ENCODE assay signal across 15 mouse cellular contexts in the genomic region with DNA sequence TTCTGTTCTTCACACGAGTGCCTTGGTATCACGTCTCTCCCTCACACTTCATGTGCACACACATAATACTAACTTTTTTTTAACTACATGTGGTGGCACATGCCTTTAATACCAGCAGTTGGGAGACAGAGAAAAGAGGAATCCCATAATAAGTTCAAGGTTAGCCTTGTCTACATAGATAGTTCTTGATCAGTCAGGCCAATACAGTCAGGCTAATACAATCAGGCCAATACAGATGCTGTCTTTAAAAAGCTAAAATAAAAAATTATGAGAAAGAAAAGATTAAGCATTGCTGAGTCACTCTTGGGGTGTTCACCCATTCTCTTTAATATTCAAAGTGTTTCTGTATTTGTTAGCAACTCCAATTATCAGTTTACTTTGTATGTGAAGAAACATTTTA.
DNase-seq lines count a peak whose midpoint lies in the region; ATAC-seq and TF ChIP-seq lines count a peak whose summit lies in the region.
"Had no signal": no experiment of that assay in that cellular context is flagged by ENCODE, and none has a peak within 500 bp of the region (broad histone marks: within the 10 kb centered on the region; RNA-seq: fewer than 3 reads in every experiment).

No protein-coding gene starts in this region.

- no peaks in the 10 kb centered on the region; the same call in 1 of the 2 replicates for H3K27me3 ChIP-seq in liver, embryonic 12.5 days (replicated peaks)
- no peaks in the 10 kb centered on the region for H3K27me3 ChIP-seq in liver, embryonic 11.5 days (replicated peaks; ENCODE audit: control insufficient read depth, insufficient read depth, low read length)
- no peaks in the 10 kb centered on the region for H3K27me3 ChIP-seq in liver, postnatal 0 days (ENCODE audit: insufficient read depth, low read length)
- H3K27me3 ChIP-seq: embryonic facial prominence, embryonic 12.5 days; forebrain, embryonic 15.5 days; heart, embryonic 13.5 days; hindbrain, embryonic 15.5 days had no signal

- H3K9me3 ChIP-seq in liver, embryonic 12.5 days (replicated peaks), result no peaks in the 10 kb centered on the region
- H3K9me3 ChIP-seq in liver, embryonic 11.5 days (ENCODE audit: control insufficient read depth, low read length), result no peaks in the 10 kb centered on the region
- no peaks in the 10 kb centered on the region for H3K9me3 ChIP-seq in liver, postnatal 0 days (ENCODE audit: low read length)
- H3K9me3 ChIP-seq: embryonic facial prominence, embryonic 12.5 days; forebrain, embryonic 15.5 days; heart, embryonic 13.5 days; hindbrain, embryonic 15.5 days had no signal

- WGBS in liver, embryonic 12.5 days (ENCODE audit: insufficient replicate concordance), result 65% methylated on average over 2 of the region's 2 CpGs
- WGBS in liver, embryonic 11.5 days, result 67% methylated on average over 2 of the region's 2 CpGs
- WGBS in liver, postnatal 0 days (ENCODE audit: insufficient replicate concordance), result 54% methylated on average over 2 of the region's 2 CpGs

- no peak for ATAC-seq in liver, embryonic 12.5 days
- ATAC-seq in liver, embryonic 11.5 days (replicated peaks; ENCODE audit: low FRiP score), result no peak
- ATAC-seq in liver, postnatal 0 days, result peak; percentile 21
- ATAC-seq: forebrain, embryonic 15.5 days had no signal

- no peak for TF ChIP-seq EP300 in liver, postnatal 0 days (IDR thresholded peaks at IDR 0.05; ENCODE audit: low read depth)

- H3K27ac ChIP-seq in liver, embryonic 12.5 days, result 0 out of 2 replicates have a peak overlapping the region, but pooled peaks have one; percentile 2
- H3K27ac ChIP-seq in liver, embryonic 11.5 days (ENCODE audit: low read depth, low read length), result no peak overlapping the region
- H3K27ac ChIP-seq in brown adipose tissue, adult 24 weeks (replicated peaks; ENCODE audit: low read depth, low read length), result peak overlapping the region; percentile 64
- no peak overlapping the region for H3K27ac ChIP-seq in liver, postnatal 0 days (ENCODE audit: low read depth)
- H3K27ac ChIP-seq: embryonic facial prominence, embryonic 12.5 days; forebrain, embryonic 15.5 days; heart, embryonic 13.5 days; hindbrain, embryonic 15.5 days had no signal

- no peak overlapping the region for H3K4me3 ChIP-seq in liver, embryonic 12.5 days
- no peak overlapping the region for H3K4me3 ChIP-seq in liver, embryonic 11.5 days (ENCODE audit: low read depth, low read length)
- H3K4me3 ChIP-seq in brown adipose tissue, adult 24 weeks (ENCODE audit: insufficient read depth, low read depth, low read length), result no peak overlapping the region
- no peak overlapping the region for H3K4me3 ChIP-seq in liver, postnatal 0 days (ENCODE audit: low read depth, low read length)
- H3K4me3 ChIP-seq: embryonic facial prominence, embryonic 12.5 days; forebrain, embryonic 15.5 days; heart, embryonic 13.5 days; hindbrain, embryonic 15.5 days had no signal

- peaks cover 49% of the 10 kb centered on the region for H3K4me1 ChIP-seq in liver, embryonic 12.5 days
- peaks cover 6% of the 10 kb centered on the region; the same call in 1 of the 2 replicates for H3K4me1 ChIP-seq in liver, embryonic 11.5 days (replicated peaks; ENCODE audit: control insufficient read depth, insufficient read depth, low read length)
- H3K4me1 ChIP-seq in brown adipose tissue, adult 24 weeks (ENCODE audit: control insufficient read depth, insufficient read depth, insufficient read length, low read length), result peaks cover 2% of the 10 kb centered on the region; the same call in 1 of the 2 replicates
- H3K4me1 ChIP-seq in liver, postnatal 0 days (ENCODE audit: insufficient read depth), result no peaks in the 10 kb centered on the region
- H3K4me1 ChIP-seq: embryonic facial prominence, embryonic 12.5 days; forebrain, embryonic 15.5 days; hindbrain, embryonic 15.5 days had no signal

- no peak overlapping the region for H3K4me2 ChIP-seq in liver, embryonic 12.5 days
- H3K4me2 ChIP-seq in liver, embryonic 11.5 days, result no peak overlapping the region
- H3K4me2 ChIP-seq in liver, postnatal 0 days (ENCODE audit: low read depth, low read length), result no peak overlapping the region
- H3K4me2 ChIP-seq: embryonic facial prominence, embryonic 12.5 days; forebrain, embryonic 15.5 days; heart, embryonic 13.5 days; hindbrain, embryonic 15.5 days had no signal

- H3K9ac ChIP-seq in liver, embryonic 12.5 days, result no peak overlapping the region
- no peak overlapping the region for H3K9ac ChIP-seq in liver, embryonic 11.5 days (ENCODE audit: low read depth, low read length)
- no peak overlapping the region for H3K9ac ChIP-seq in liver, postnatal 0 days (replicated peaks)
- H3K9ac ChIP-seq: embryonic facial prominence, embryonic 12.5 days; forebrain, embryonic 15.5 days; heart, embryonic 13.5 days; hindbrain, embryonic 15.5 days had no signal

- no peak for DNase-seq in liver, embryonic 11.5 days (ENCODE audit: low spot score)
- DNase-seq in liver, postnatal 0 days, result no peak
- no peak for DNase-seq in cerebellum, postnatal 10 days
- no peak for DNase-seq in adrenal gland, postnatal 36 days
- DNase-seq: adrenal gland, adult 8-10 months; cerebellum, adult 11 months; cerebellum, adult 8-10 months; cerebellum, postnatal 25 days; gastrocnemius, postnatal 14 days had no signal

- no peaks in the 10 kb centered on the region for H3K36me3 ChIP-seq in liver, embryonic 12.5 days
- no peaks in the 10 kb centered on the region for H3K36me3 ChIP-seq in liver, embryonic 11.5 days (ENCODE audit: control insufficient read depth, insufficient read depth, low read length)
- no peaks in the 10 kb centered on the region for H3K36me3 ChIP-seq in liver, postnatal 0 days (replicated peaks; ENCODE audit: insufficient read depth, low read length)
- H3K36me3 ChIP-seq: embryonic facial prominence, embryonic 12.5 days; forebrain, embryonic 15.5 days; heart, embryonic 13.5 days; hindbrain, embryonic 15.5 days had no signal

- TF ChIP-seq CTCF in liver, postnatal 0 days (IDR thresholded peaks at IDR 0.05; ENCODE audit: low read depth), result no peak

Comparison
In these comparisons a context has a peak if more than half of its experiments do, and no peak if none do; other contexts are left out.
1. H3K27ac ChIP-seq: peak in liver, embryonic 12.5 days (single experiment) and brown adipose tissue, adult 24 weeks (single experiment); none in liver, embryonic 11.5 days (single experiment) and liver, postnatal 0 days (single experiment).